Mouse (Mus musculus) spleen, adult 2 months (tissue): ENCODE data around the gene Erbb4.

Experiments
- CTCF ChIP-seq: fragments of 200-500 bp; IDR thresholded peaks from 2 replicates; pipeline ENCODE4 v1.5.1; 2011; ENCODE audit warnings: mild to moderate bottlenecking, inconsistent platforms; ENCODE audit not compliant: insufficient read depth, insufficient read length, insufficient replicate concordance; ENCODE audit errors: extremely low read depth
- POLR2A ChIP-seq: fragments of 200-500 bp; IDR thresholded peaks from 2 replicates; pipeline ENCODE4 v1.6.1; 2011; ENCODE audit warnings: low read depth, low read length, inconsistent platforms

DNA sequence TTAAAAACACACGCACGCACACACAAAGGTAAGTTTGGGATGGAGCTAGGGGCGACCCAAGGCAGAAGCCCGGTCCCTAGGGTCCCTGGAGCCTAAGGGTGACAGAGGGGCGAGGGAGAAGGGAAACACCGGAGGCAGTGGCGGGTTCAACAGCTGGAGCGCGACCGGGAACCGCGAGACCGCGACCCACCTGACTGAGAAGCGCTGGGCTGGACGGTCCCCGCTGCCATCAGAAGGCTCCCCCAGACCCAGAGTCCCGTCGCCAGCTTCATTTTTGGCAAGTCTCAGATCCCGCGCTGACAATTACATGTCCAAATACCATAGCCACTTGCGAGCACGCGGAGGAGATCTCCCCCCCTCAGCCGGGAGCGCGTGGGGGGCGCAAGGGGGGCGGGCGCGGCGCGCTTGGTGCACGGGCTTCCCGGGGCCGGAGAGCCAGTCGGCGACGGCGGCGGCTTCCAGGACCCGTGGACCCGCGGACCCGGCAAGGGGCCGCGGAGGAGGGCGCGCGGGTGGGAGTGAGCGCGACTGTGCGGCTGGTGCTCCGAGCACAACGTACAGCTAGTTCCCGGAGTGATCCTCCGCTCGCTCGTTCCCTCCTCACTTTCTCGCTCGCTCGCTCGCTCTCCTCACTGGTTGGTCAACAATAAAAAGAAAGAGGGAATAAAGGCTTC is at the start of gene Erbb4:
- TF ChIP-seq POLR2A, result no peak
- no peak for TF ChIP-seq CTCF
